Mouse (Mus musculus): Measurements from ENCODE around the gene Cd5l.

Cd5l gene

DNA sequence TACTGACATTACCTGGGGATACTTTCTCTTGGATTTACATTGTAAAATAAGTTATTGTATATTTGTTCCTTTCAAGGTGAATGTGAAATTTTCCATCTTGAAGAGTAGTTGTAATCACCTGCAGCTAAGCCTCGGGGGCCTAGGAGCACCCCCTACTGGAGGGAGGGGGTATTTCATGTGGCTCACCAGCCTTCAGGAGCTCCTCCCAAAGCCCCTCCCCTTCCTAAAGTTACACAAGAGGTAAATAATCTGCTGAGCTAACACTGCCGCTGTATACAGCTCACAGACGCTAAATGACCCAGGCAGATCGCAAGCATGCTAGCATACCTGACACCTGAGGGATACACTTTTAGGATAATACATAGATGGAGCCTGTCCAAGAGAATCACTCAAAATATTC, 50.5 kb downstream of the Cd5l start:
- DNase-seq (ENCODE audit: low spot score in 2 of 2), result no peak

DNA sequence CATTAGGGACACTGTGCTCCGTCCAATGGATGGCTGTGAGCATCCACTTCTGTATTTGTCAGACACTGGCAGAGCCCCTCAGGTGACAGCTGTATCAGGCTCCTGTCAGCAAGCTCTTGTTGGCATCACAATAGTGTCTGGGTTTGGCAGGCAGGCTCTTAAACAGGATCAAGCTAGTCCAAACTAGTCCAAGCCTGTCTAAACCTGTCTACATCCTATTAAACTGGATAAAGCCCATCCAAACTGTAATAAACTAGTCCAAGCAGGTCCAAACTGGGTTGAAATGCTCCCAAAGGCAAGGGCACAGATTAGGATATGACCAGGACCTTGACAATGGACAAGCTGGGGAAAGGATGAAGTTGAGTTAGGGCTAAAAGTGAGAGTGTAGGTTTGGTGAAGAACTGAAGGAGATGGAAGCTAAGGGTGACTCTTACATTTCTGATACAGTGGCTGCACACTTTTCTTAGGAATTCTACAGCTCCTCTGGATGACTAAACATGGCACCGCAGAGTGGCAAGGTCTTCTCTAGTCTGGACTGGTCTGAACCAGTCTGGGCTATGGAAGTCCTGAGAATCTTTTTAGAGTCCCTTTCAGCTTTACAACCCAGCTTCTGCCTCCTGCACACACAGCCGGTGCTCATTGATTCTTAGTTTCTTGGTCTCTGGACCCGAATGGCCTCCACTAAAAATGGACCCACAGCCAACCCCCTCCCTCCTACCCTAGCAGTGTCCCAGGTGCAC, 51.7 kb downstream of the Cd5l start:
- DNase-seq (ENCODE audit: low spot score in 2 of 2), result no peak

- DNase-seq (ENCODE audit: low spot score in 2 of 2), result no peak
Observed at GRCm38 (mm10) chr3:87410605-87411004, 52.9 kb downstream of the Cd5l start.

GRCm38 (mm10) chr3:87411150-87411549, 53.5 kb downstream of the Cd5l start:
- DNase-seq (ENCODE audit: low spot score in 2 of 2), result no peak

GRCm38 (mm10) chr3:87420645-87421044, 63.0 kb downstream of the Cd5l start:
- DNase-seq (ENCODE audit: low spot score in 2 of 2), result no peak
